Mouse (Mus musculus) brain, adult 2 months (tissue): Measurements from ENCODE around the gene Mxd1.

Experiments used
- DNase-seq: peaks from one replicate; pipeline ENCODE4 v3.0.0; 2011; ENCODE audit warnings: low read depth, low spot score

Gene Mxd1

GRCm38 (mm10) chr6:86599951-86600414, 69.0 kb downstream of the Mxd1 start:
- DNase-seq, result peak; percentile 36

GRCm38 (mm10) chr6:86599197-86599596, 69.8 kb downstream of the Mxd1 start:
- DNase-seq, result peak; percentile 82

GRCm38 (mm10) chr6:86598742-86599193, 70.2 kb downstream of the Mxd1 start:
- no peak for DNase-seq
